Mouse (Mus musculus) megakaryocyte, embryonic 14.5 days (primary cell): ENCODE measurements around the gene Ptp4a2.

Experiments used
- FLI1 ChIP-seq: IDR thresholded peaks from 2 replicates; pipeline ENCODE4 v1.6.1; 2012; ENCODE audit warnings: low read length, inconsistent platforms, mixed read lengths
- GATA1 ChIP-seq: IDR thresholded peaks from 3 replicates; pipeline ENCODE4 v1.6.1; 2012; ENCODE audit warnings: mixed read lengths, low read length, inconsistent platforms, borderline replicate concordance

DNA sequence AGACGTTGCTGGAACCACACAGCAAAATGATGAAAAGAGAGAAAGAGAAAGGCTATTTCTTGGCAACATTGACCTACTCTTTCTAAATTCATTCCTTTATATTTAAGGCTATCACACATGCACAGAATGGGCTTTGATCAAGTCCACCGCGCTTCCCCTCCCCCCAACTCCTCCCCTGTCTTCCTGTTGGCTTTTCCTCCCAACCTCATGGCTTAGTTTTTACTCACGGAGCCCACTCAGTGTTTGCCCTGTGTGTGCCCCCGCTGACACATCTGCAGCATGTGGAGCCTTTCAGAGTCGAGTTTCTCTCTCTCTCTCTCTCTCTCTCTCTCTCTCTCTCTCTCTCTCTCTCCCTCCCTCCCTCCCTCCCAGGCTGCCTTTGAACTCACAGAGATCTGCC is 40.4 kb upstream of the Ptp4a2 start:
- TF ChIP-seq GATA1 = no peak
- TF ChIP-seq FLI1 = no peak
